Mouse (Mus musculus) myocyte (in vitro differentiated cells): ENCODE measurements around the gene Rapgef3. TPM values are rescaled to one million over a fixed set of nuclear protein-coding genes. Genes with fewer than 3 reads are reported as not detected.
A peak's percentile ranks its signal among the peaks of the same experiment; 100 is the strongest.

Experiments
- H3K27me3 ChIP-seq: one replicate; pipeline ENCODE4 v1.6.1; 2011; ENCODE audit not compliant: control insufficient read depth, insufficient read depth, insufficient read length
- H3K36me3 ChIP-seq: one replicate; pipeline ENCODE4 v1.6.1; 2011; ENCODE audit not compliant: control insufficient read depth, insufficient read depth
- H3K4me2 ChIP-seq: one replicate; pipeline ENCODE4 v1.6.1; 2011; ENCODE audit warnings: low read depth, control low read depth
- H3K4me3 ChIP-seq: one replicate; pipeline ENCODE4 v1.5.1; 2011; ENCODE audit warnings: mild to moderate bottlenecking, control low read depth, moderate library complexity
- H3K79me2 ChIP-seq: one replicate; pipeline ENCODE4 v1.6.1; 2011; ENCODE audit not compliant: control insufficient read depth, insufficient read depth
- H3ac ChIP-seq: one replicate; pipeline ENCODE4 v1.6.1; 2011; ENCODE audit not compliant: control insufficient read depth, insufficient read length
- CEBPB ChIP-seq: IDR thresholded peaks from 2 replicates; pipeline ENCODE4 v1.6.1; 2011; ENCODE audit warnings: mild to moderate bottlenecking, moderate library complexity; ENCODE audit not compliant: poor library complexity, insufficient read depth, severe bottlenecking
- E2F4 ChIP-seq: IDR thresholded peaks from one replicate; pipeline ENCODE4 v1.6.1; 2011; ENCODE audit warnings: mild to moderate bottlenecking, control low read depth, moderate library complexity; ENCODE audit not compliant: insufficient read depth
- MAX ChIP-seq: IDR thresholded peaks from one replicate; pipeline ENCODE4 v1.6.1; 2011; ENCODE audit warnings: low read depth, mild to moderate bottlenecking, control low read depth
- MYOD1 ChIP-seq, 3 experiments: IDR thresholded peaks; one replicate each; pipeline ENCODE4 v1.6.1; 2011; ENCODE audit warnings: control low read depth in 2 of 3, low read depth in 2 of 3, mild to moderate bottlenecking in 2 of 3, moderate library complexity in 1 of 3; ENCODE audit not compliant: insufficient read length in 2 of 3, control insufficient read depth in 1 of 3
- MYOG ChIP-seq, 3 experiments: IDR thresholded peaks; one replicate each; pipeline ENCODE4 v1.6.1; 2011; ENCODE audit warnings: control low read depth in 2 of 3, low read depth in 2 of 3, mild to moderate bottlenecking in 2 of 3; ENCODE audit not compliant: insufficient read length in 2 of 3, control insufficient read depth in 1 of 3, insufficient read depth in 1 of 3
- POLR2A ChIP-seq: IDR thresholded peaks from one replicate; pipeline ENCODE4 v1.6.1; 2011; ENCODE audit warnings: low read depth, mild to moderate bottlenecking, control low read depth, moderate library complexity; ENCODE audit not compliant: insufficient read length
- POLR2AphosphoS2 ChIP-seq: IDR thresholded peaks from one replicate; pipeline ENCODE4 v1.6.1; 2011; ENCODE audit warnings: low read depth, control low read depth; ENCODE audit not compliant: insufficient read length
- REST ChIP-seq: IDR thresholded peaks from one replicate; pipeline ENCODE4 v1.6.1; 2011; ENCODE audit warnings: mild to moderate bottlenecking, control low read depth, moderate library complexity; ENCODE audit not compliant: insufficient read depth, insufficient read length
- SRF ChIP-seq: IDR thresholded peaks from one replicate; pipeline ENCODE4 v1.6.1; 2011; ENCODE audit warnings: low read depth; ENCODE audit not compliant: control insufficient read depth, insufficient read length
- TCF12 ChIP-seq: IDR thresholded peaks from one replicate; pipeline ENCODE4 v1.6.1; 2011; ENCODE audit warnings: mild to moderate bottlenecking, control low read depth; ENCODE audit not compliant: poor library complexity, insufficient read depth, severe bottlenecking
- TCF3 ChIP-seq: IDR thresholded peaks from one replicate; pipeline ENCODE4 v1.6.1; 2011; ENCODE audit warnings: low read depth, control low read depth; ENCODE audit not compliant: insufficient read length
- USF1 ChIP-seq: IDR thresholded peaks from one replicate; pipeline ENCODE4 v1.6.1; 2011; ENCODE audit warnings: low read depth, mild to moderate bottlenecking, control low read depth, moderate library complexity
- polyA plus RNA-seq: library from polyadenylated mRNA; unstranded; fragments of >200 nt; fragmentation: generic; extraction: Trizol; gene quantifications from one replicate; pipeline ENCODE4 v1.2.1, GENCODE M21; 2012; ENCODE audit warnings: missing spikeins

The Rapgef3 gene
- polyA plus RNA-seq, 1 experiment = 1.2 TPM

DNA sequence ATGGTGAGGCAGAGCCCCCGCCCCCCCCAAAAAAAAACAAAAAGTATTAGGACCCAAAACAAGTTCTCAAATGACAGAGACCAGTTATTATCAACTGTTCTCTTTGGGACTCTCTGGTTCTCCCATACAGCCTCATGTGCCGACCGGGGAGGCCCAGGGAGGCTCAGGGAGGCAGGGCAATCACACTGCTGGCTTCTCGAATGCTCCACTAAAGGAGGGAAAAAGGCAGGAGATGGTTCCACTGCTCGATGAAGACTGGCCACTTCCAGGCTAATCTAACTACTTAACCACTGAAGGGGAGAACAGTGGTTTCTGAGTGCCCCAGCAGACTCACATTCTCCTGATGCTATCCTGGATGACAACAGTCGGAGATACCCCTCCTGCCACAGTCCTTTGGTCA is 55.2 kb downstream of the Rapgef3 start:
- Histone ChIP-seq H3K4me3 (no peak overlapping the region), H3ac (no peak overlapping the region), H3K36me3 (no peaks in the 10 kb centered on the region), H3K79me2 (no peaks in the 10 kb centered on the region), H3K4me2 (no peak overlapping the region), H3K27me3 (peaks cover 15% of the 10 kb centered on the region)
- TF ChIP-seq TCF3 (no peak), MYOG (IDR thresholded peaks at IDR 0.05; ENCODE audit: control insufficient read depth in 1 of 3, insufficient read depth in 1 of 3, insufficient read length in 2 of 3, low read depth in 2 of 3) (no peak), CEBPB (no peak), TCF12 (no peak), SRF (no peak), USF1 (no peak)

- peaks cover 2% of the 10 kb centered on the region for H3K79me2 ChIP-seq
- peaks cover 15% of the 10 kb centered on the region for H3K27me3 ChIP-seq
- TF ChIP-seq POLR2AphosphoS2 = no peak
- TF ChIP-seq USF1 = no peak
- no peak for TF ChIP-seq CEBPB
- no peak for TF ChIP-seq MYOG (IDR thresholded peaks at IDR 0.05; ENCODE audit: control insufficient read depth in 1 of 3, insufficient read depth in 1 of 3, insufficient read length in 2 of 3, low read depth in 2 of 3)
- TF ChIP-seq E2F4 = no peak
- no peak for TF ChIP-seq POLR2A
- TF ChIP-seq MAX = no peak
- TF ChIP-seq TCF3 = no peak
- TF ChIP-seq TCF12 = no peak
- TF ChIP-seq REST = no peak
- H3ac ChIP-seq = no peak overlapping the region
- H3K4me2 ChIP-seq = no peak overlapping the region
- no peak overlapping the region for H3K4me3 ChIP-seq
- H3K36me3 ChIP-seq = no peaks in the 10 kb centered on the region
Measured at GRCm38 (mm10) chr15:97710906-97711305, 56.9 kb downstream of the Rapgef3 start.

GRCm38 (mm10) chr15:97705211-97706050 is 62.3 kb downstream of the Rapgef3 start, which contains the start of gene Rpap3:
Rpap3 (minus strand) TSS chr15:97705825.
- Histone ChIP-seq H3K4me3 (peak within 1 kb of the TSS; percentile 57), H3K4me2 (peak within 1 kb of the TSS; percentile 98), H3K36me3 (peaks cover 2% of the 10 kb centered on the region), H3ac (peak within 1 kb of the TSS; percentile 68), H3K79me2 (peaks cover 18% of the 10 kb centered on the region), H3K27me3 (no peaks in the 10 kb centered on the region)
- TF ChIP-seq POLR2A = peak; percentile 92
- no peak for TF ChIP-seq MAX
- TF ChIP-seq REST = no peak
- TF ChIP-seq MYOD1 (IDR thresholded peaks at IDR 0.05; ENCODE audit: control insufficient read depth in 1 of 3, insufficient read length in 2 of 3, low read depth in 2 of 3) = no peak
- TF ChIP-seq POLR2AphosphoS2 = peak; percentile 84

DNA sequence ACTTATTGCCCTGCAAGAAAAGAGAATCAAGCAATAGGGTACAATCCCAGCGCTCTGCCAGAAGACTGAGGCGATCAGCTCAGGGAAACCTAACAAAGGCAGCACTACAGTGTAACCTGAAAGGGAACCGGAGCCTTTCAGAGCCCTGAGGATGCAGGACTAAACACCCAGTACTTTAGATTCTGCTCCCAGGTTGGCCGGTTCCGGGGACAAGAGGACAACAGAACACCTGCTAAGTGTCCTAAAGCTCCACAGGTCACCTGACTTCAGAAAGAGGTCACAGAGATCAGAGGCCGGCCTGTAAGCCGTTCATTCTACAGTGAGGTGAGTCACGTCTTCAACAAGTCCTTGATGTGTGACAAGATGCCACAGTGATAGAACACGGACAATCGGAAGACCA is 71.2 kb downstream of the Rapgef3 start:
- no peak overlapping the region for H3K4me2 ChIP-seq
- no peaks in the 10 kb centered on the region for H3K27me3 ChIP-seq
- H3K4me3 ChIP-seq = no peak overlapping the region
- no peak overlapping the region for H3ac ChIP-seq
- TF ChIP-seq USF1 = no peak
- TF ChIP-seq POLR2A = no peak
- TF ChIP-seq SRF = no peak
- no peak for TF ChIP-seq POLR2AphosphoS2
- TF ChIP-seq REST = no peak
- TF ChIP-seq MYOG (IDR thresholded peaks at IDR 0.05; ENCODE audit: control insufficient read depth in 1 of 3, insufficient read depth in 1 of 3, insufficient read length in 2 of 3, low read depth in 2 of 3) = no peak
- no peaks in the 10 kb centered on the region for H3K79me2 ChIP-seq
- H3K36me3 ChIP-seq = peaks cover 31% of the 10 kb centered on the region

Other genes starting within 250 kb of the Rapgef3 start
- gene Rpap3, start 62.1 kb downstream of the Rapgef3 start, polyA plus RNA-seq = 11.7 TPM
- gene Endou, start 36.6 kb downstream of the Rapgef3 start, polyA plus RNA-seq = 0.01 TPM
- 52.7 TPM for gene Slc48a1, start 10.5 kb upstream of the Rapgef3 start, polyA plus RNA-seq
- 17.4 TPM for gene Hdac7, start 76.5 kb upstream of the Rapgef3 start, polyA plus RNA-seq
- gene Vdr, start 142.7 kb upstream of the Rapgef3 start, polyA plus RNA-seq = 9.8 TPM
- 11.5 TPM for gene Tmem106c, start 196.2 kb upstream of the Rapgef3 start, polyA plus RNA-seq
- gene Col2a1, start 236.7 kb upstream of the Rapgef3 start, polyA plus RNA-seq = 0.01 TPM